In the genomic region with DNA sequence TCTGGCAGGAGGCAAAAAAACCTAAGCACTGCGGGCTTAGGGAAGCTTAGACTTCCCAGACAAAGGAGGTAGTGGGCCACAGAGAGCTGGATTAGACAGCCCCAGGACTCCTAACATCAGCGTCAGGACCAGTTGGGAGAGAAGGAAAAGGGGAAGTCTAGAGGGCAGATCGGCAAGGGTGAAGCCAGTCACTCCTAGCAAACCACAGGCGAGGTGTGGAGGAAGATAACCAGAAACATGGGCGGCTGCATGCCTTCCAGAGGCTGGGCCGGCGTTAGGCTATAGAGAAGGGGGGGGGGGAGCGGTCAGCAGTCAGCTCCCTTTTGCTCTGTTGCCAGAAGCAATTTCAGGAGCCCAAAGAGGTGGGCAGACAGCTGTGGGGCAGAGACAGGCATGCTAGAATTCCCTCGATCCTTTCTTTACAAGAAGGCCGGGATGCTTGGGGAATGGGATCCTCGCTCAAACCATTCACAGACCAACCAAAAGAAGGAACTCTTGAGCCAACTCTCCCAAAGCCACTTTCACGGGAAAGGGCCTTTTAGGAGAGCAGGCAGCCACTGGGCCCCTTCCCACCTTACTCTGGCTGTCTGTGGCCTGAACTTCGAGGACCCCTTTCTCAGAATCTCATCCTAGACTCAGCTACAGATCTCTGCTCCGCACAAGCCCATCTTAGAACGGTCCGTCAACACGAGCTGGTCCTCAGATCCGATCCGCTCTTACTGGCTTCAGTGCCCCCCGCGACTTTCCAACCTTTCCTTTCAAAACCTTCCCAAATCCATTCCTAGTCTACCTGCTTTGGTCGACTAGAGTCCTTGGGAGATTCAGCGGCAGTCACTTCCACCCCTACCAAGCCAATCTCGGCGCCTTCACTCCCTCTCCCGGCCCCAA, we compare ENCODE assay signal across 8 mouse cellular contexts. TPM values are rescaled to one million over a fixed set of nuclear protein-coding genes. Genes with fewer than 3 reads are reported as not detected.
A peak's percentile ranks its signal among the peaks of the same experiment; 100 is the strongest.
DNase-seq lines count a peak whose midpoint lies in the region; TF ChIP-seq lines count a peak whose summit lies in the region.

No protein-coding gene starts in this region.

- peak; percentile 92 for DNase-seq in heart, embryonic 10.5 days (ENCODE audit: low spot score)
- no peak for DNase-seq in heart, postnatal 36 days
- DNase-seq in embryo, embryonic 10 days (ENCODE audit: low spot score): peak; percentile 52
- peak; percentile 40 for DNase-seq in heart, postnatal 4 days
- DNase-seq in right cerebral cortex, postnatal 4 days: no peak
- no peak for DNase-seq in left cerebral cortex, adult 8-10 months (ENCODE audit: low spot score in 2 of 2)

- intact Hi-C loops in heart, postnatal 36 days (cut with DNase I): loop anchor here (2.0 kb wide), 1 partner anchor 15 kb away; no protein-coding TSS in a partner anchor

- H3K4me3 ChIP-seq in heart, embryonic 10.5 days: peak overlapping the region; percentile 98
- peak overlapping the region; percentile 92 for H3K4me3 ChIP-seq in ES-Bruce4 (ENCODE audit: low read depth, low read length)
- peak overlapping the region; percentile 86 for H3K4me3 ChIP-seq in macrophage (ENCODE audit: inconsistent target)

- H3K27ac ChIP-seq in heart, embryonic 10.5 days: peak overlapping the region; percentile 99
- no peak overlapping the region for H3K27ac ChIP-seq in ES-Bruce4 (ENCODE audit: insufficient read depth, low read length)
- peak overlapping the region; percentile 67 for H3K27ac ChIP-seq in macrophage

- H3K9ac ChIP-seq in ES-Bruce4 (ENCODE audit: low read depth, poor library complexity, severe bottlenecking): peak overlapping the region; percentile 85

- WGBS in heart, embryonic 10.5 days: 1% methylated on average over 25 of the region's 26 CpGs
- 1% methylated on average over 26 of the region's 26 CpGs for WGBS in macrophage (ENCODE audit: missing documents)

- peaks cover 56% of the 10 kb centered on the region for H3K4me1 ChIP-seq in heart, embryonic 10.5 days
- no peaks in the 10 kb centered on the region for H3K4me1 ChIP-seq in ES-Bruce4 (ENCODE audit: control insufficient read depth, insufficient read depth, low read length)

- H3K9me3 ChIP-seq in heart, embryonic 10.5 days: no peaks in the 10 kb centered on the region
- no peaks in the 10 kb centered on the region for H3K9me3 ChIP-seq in ES-Bruce4 (replicated peaks; ENCODE audit: control insufficient read depth, insufficient read depth, low read length, poor library complexity, severe bottlenecking)

- H3K79me2 ChIP-seq in macrophage (ENCODE audit: inconsistent target): peaks cover 56% of the 10 kb centered on the region

- no peak for TF ChIP-seq EP300 in ES-Bruce4 (IDR thresholded peaks at IDR 0.05; ENCODE audit: insufficient read depth, low read depth, low read length)

- H3K27me3 ChIP-seq in heart, embryonic 10.5 days (ENCODE audit: insufficient read depth, poor library complexity, severe bottlenecking): no peaks in the 10 kb centered on the region
- no peaks in the 10 kb centered on the region for H3K27me3 ChIP-seq in ES-Bruce4 (ENCODE audit: control insufficient read depth, insufficient read depth, low read length, poor library complexity, severe bottlenecking)

- H3K36me3 ChIP-seq in heart, embryonic 10.5 days: peaks cover 12% of the 10 kb centered on the region
- H3K36me3 ChIP-seq in ES-Bruce4 (ENCODE audit: control insufficient read depth, insufficient read depth, low read length, poor library complexity, severe bottlenecking) (no peaks in the 10 kb centered on the region), macrophage (ENCODE audit: inconsistent target) (no peaks in the 10 kb centered on the region)

- TF ChIP-seq CTCF in ES-Bruce4 (IDR thresholded peaks at IDR 0.05; ENCODE audit: low read depth, low read length): no peak

- TF ChIP-seq POLR2A in ES-Bruce4 (IDR thresholded peaks at IDR 0.05; ENCODE audit: insufficient read depth, low read length): no peak

RNA-seq across cellular contexts. Expression of gene Vps37b, which starts 0.8 kb away (rescaled TPM):
- polyA plus RNA-seq in heart, embryonic 10.5 days (2016; fragmentation: Nextera tagmentation; extraction: Ambion mirVana): 54.0 and 61.4 TPM in 2 replicates
- total RNA-seq in heart, postnatal 36 days (2021): 10 to 100 TPM; 19.6 to 25.0 TPM
- polyA plus RNA-seq in ES-Bruce4 (2011; ENCODE audit: insufficient read depth, insufficient read length, low read depth, missing spikeins): 11.2 and 11.9 TPM in 2 replicates
- total RNA-seq in heart, postnatal 4 days (2021): 10 to 100 TPM; 42.3 to 49.1 TPM
- 10 to 100 TPM in 18 of 26 experiments, 1 to 10 TPM in 8; 2.8 to 36.2 (median 19.1) TPM for total RNA-seq in macrophage (2018; cell fraction: chromatin; rRNA removed)
- 10 to 100 TPM; 16.0 to 47.4 (median 23.1) TPM for total RNA-seq in macrophage (2018; cell fraction: cytosol; rRNA removed)
- total RNA-seq in macrophage (2018; cell fraction: nucleus; rRNA removed): 10 to 100 TPM; 11.7 to 48.2 (median 24.6) TPM
- polyA plus RNA-seq in macrophage (2018): 13.1 to 27.6 TPM (median 22.7 TPM) in 3 replicates
- 10 to 100 TPM; 35.5 to 47.5 (median 42.3) TPM for total RNA-seq in left cerebral cortex, adult 8-10 months (2022)

RNA-seq across cellular contexts. Expression of gene Hip1r, which starts 57.9 kb away (rescaled TPM):
- polyA plus RNA-seq in heart, embryonic 10.5 days (2016; fragmentation: Nextera tagmentation; extraction: Ambion mirVana): 6.5 and 8.4 TPM in 2 replicates
- 10 to 100 TPM in 1 of 2 experiments, 1 to 10 TPM in 1; 8.6 to 17.0 TPM for total RNA-seq in heart, postnatal 36 days (2021)
- polyA plus RNA-seq in ES-Bruce4 (2011; ENCODE audit: insufficient read depth, insufficient read length, low read depth, missing spikeins): 17.4 and 24.6 TPM in 2 replicates
- total RNA-seq in heart, postnatal 4 days (2021): 10 to 100 TPM; 29.6 to 42.2 TPM
- total RNA-seq in macrophage (2018; cell fraction: chromatin; rRNA removed): 1 to 10 TPM in 6 of 26 experiments, under 1 TPM in 19, not detected in 1; 0.13 to 3.3 (median 0.47) TPM
- under 1 TPM; 0.03 to 0.86 (median 0.15) TPM for total RNA-seq in macrophage (2018; cell fraction: cytosol; rRNA removed)
- total RNA-seq in macrophage (2018; cell fraction: nucleus; rRNA removed): 1 to 10 TPM in 6 of 26 experiments, under 1 TPM in 17, not detected in 3; 0.07 to 2.4 (median 0.52) TPM
- 0.04 to 0.47 TPM (median 0.21 TPM) in 3 replicates for polyA plus RNA-seq in macrophage (2018)
- total RNA-seq in left cerebral cortex, adult 8-10 months (2022): 10 to 100 TPM; 59.9 to 72.4 (median 63.5) TPM

Comparison
In these comparisons a context has a peak if more than half of its experiments do, and no peak if none do; other contexts are left out.
1. DNase-seq: peak in heart, embryonic 10.5 days (single experiment), embryo, embryonic 10 days (single experiment) and heart, postnatal 4 days (single experiment); none in heart, postnatal 36 days (0 of 2), right cerebral cortex, postnatal 4 days (single experiment) and left cerebral cortex, adult 8-10 months (0 of 2).
2. Peak in every context shown above with its lines, with median percentiles within 50 percentile points of each other: H3K4me3 ChIP-seq.